ENCODE assay signal across 22 mouse cellular contexts in the genomic region with DNA sequence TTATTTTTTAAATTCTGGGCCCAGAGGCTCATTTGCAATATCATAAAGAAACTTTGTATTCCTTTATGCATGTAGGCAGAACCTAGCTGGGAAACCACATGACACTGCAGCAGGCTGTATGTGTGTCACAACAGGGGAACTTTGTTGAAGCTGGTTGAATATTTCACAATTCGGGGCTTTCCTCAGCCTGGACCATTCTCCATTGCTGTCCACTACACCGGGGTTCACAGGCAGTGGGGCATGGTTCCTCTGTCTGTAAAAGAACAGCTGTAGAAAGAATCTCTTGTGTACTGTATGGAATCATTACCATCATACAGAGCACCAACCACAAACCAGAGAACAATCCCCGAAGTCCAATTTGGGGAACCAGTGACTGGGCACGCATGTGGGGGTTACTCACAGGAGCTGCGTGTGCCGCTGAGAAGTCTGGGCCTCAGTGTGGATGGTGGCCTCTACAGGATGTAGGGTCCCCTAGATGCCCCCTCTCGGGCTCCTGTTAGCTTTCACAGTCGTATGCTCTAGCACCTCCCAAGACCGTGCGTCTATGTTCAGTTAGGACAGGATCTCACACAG. TPM values are rescaled to one million over a fixed set of nuclear protein-coding genes. Genes with fewer than 3 reads are reported as not detected.
DNase-seq lines count a peak whose midpoint lies in the region; ATAC-seq and TF ChIP-seq lines count a peak whose summit lies in the region.
"Had no signal": no experiment of that assay in that cellular context is flagged by ENCODE, and none has a peak within 500 bp of the region (broad histone marks: within the 10 kb centered on the region; RNA-seq: fewer than 3 reads in every experiment).

No protein-coding gene starts in this region.

- peak; percentile 31 for ATAC-seq in Patski
- peak; percentile 53 to 69; a peak in 3 of 4 replicates for ATAC-seq in hematopoietic stem cell, adult 5-6 weeks (replicated peaks in 1 of 2; ENCODE audit: insufficient read depth in 1 of 2, low FRiP score in 2 of 2, low TSS enrichment in 1 of 2, low read depth in 1 of 2, poor library complexity in 2 of 2, severe bottlenecking in 2 of 2)
- peak; percentile 86 for ATAC-seq in neutrophil, adult 5-6 weeks (ENCODE audit: extremely low read depth, insufficient number of reproducible peaks, low FRiP score, poor library complexity, severe bottlenecking)
- ATAC-seq: forebrain, postnatal 0 days; intestine, embryonic 15.5 days; midbrain, embryonic 15.5 days had no signal

- CTCF ChIA-PET in Patski (lab: Charles Lee) = interaction anchor here (1.3 kb wide), 1 partner anchor 383 kb away, joined by 3 read pairs; no protein-coding TSS in a partner anchor

- POLR2A ChIA-PET in Patski (lab: Charles Lee) = no interaction called here

- no peak overlapping the region for H3K27ac ChIP-seq in left cerebral cortex, adult 2 months
- H3K27ac ChIP-seq: embryonic facial prominence, embryonic 13.5 days; gastrocnemius, adult 2 months; hindbrain, embryonic 14.5 days; intestine, embryonic 15.5 days; limb, embryonic 12.5 days; midbrain, embryonic 15.5 days had no signal

- no peak for TF ChIP-seq CTCF in Patski (IDR thresholded peaks at IDR 0.05)
- no peak for TF ChIP-seq CTCF in left cerebral cortex, adult 2 months (IDR thresholded peaks at IDR 0.05)

- no peaks in the 10 kb centered on the region for H3K27me3 ChIP-seq in Patski
- H3K27me3 ChIP-seq: embryonic facial prominence, embryonic 13.5 days; heart, embryonic 12.5 days; intestine, embryonic 15.5 days; limb, embryonic 12.5 days; midbrain, embryonic 15.5 days had no signal

- DNase-seq in lung, postnatal 36 days = peak; percentile 38
- no peak for DNase-seq in lung, postnatal 14 days
- no peak for DNase-seq in Patski (ENCODE audit: low read depth, low spot score)
- DNase-seq in left cerebral cortex, adult 2 months (ENCODE audit: extremely low spot score in 1 of 2, low spot score in 2 of 2) = no peak
- DNase-seq in layer of hippocampus, adult 9-10 months (ENCODE audit: low spot score) = no peak
- DNase-seq: cerebellum, adult 8-10 months; forebrain, postnatal 0 days; gastrocnemius, adult 2 months; heart, adult 11 months; heart, postnatal 14 days; kidney, postnatal 4 days; retina, postnatal 1 day; right cerebral cortex, postnatal 4 days; thymus, postnatal 36 days had no signal

- H3K4me3 ChIP-seq in left cerebral cortex, adult 2 months = no peak overlapping the region
- H3K4me3 ChIP-seq: embryonic facial prominence, embryonic 13.5 days; gastrocnemius, adult 2 months; heart, embryonic 12.5 days; intestine, embryonic 15.5 days; limb, embryonic 12.5 days; midbrain, embryonic 15.5 days had no signal

- in situ Hi-C loops in Patski (cut with MboI; ENCODE audit: low pct_unique_long_range_greater_than_20kb) = no loop called here

- intact Hi-C loops in left cerebral cortex, adult 2 months (cut with DNase I) = no loop called here

RNA-seq across cellular contexts. Expression of gene Syk, which starts 53.3 kb away (rescaled TPM):
- not detected for polyA plus RNA-seq in Patski (2021)
- 99.6 and 106 TPM in 2 replicates for total RNA-seq in hematopoietic stem cell, adult 5-6 weeks (2017)
- 778 and 787 TPM in 2 replicates for total RNA-seq in neutrophil, adult 5-6 weeks (2017)
- 1 to 10 TPM; 2.6 to 3.3 TPM for total RNA-seq in left cerebral cortex, adult 2 months (2021)

Comparison
In these comparisons a context has a peak if more than half of its experiments do, and no peak if none do; other contexts are left out.
1. ATAC-seq: peak in every context shown above with its lines; median percentile 86 in neutrophil, adult 5-6 weeks; 61 in hematopoietic stem cell, adult 5-6 weeks; 31 in Patski.
2. RNA of gene Syk, which starts 53.3 kb away (total RNA-seq): 778 to 787 TPM in neutrophil, adult 5-6 weeks and 99.6 to 106 TPM in hematopoietic stem cell, adult 5-6 weeks; 2.6 to 3.3 TPM in left cerebral cortex, adult 2 months; every median in the first group is over 10 times any median in the second.